Comparison of ENCODE assay signal across 20 mouse cellular contexts in genomic region chr2:180794422-180794821, GRCm38 (mm10). TPM values are rescaled to one million over a fixed set of nuclear protein-coding genes. Genes with fewer than 3 reads are reported as not detected.
"Had no signal": no experiment of that assay in that cellular context is flagged by ENCODE, and none has a peak within 500 bp of the region (broad histone marks: within the 10 kb centered on the region; RNA-seq: fewer than 3 reads in every experiment).

No protein-coding gene starts in this region.

- H3K4me2 ChIP-seq: kidney, embryonic 15.5 days; limb, embryonic 15.5 days; liver, embryonic 12.5 days; lung, embryonic 14.5 days; midbrain, embryonic 12.5 days; neural tube, embryonic 15.5 days had no signal

- H3K27me3 ChIP-seq: neural tube, embryonic 15.5 days had no signal

- H3K4me3 ChIP-seq: kidney, embryonic 15.5 days; limb, embryonic 15.5 days; liver, embryonic 12.5 days; midbrain, embryonic 12.5 days; neural tube, embryonic 15.5 days had no signal

- H3K4me1 ChIP-seq: kidney, embryonic 15.5 days; limb, embryonic 15.5 days; liver, embryonic 12.5 days had no signal

- H3K9me3 ChIP-seq: kidney, embryonic 15.5 days; limb, embryonic 15.5 days; liver, embryonic 12.5 days; midbrain, embryonic 12.5 days; neural tube, embryonic 15.5 days had no signal

- H3K36me3 ChIP-seq: kidney, embryonic 15.5 days; limb, embryonic 15.5 days; liver, embryonic 12.5 days; midbrain, embryonic 12.5 days; neural tube, embryonic 15.5 days had no signal

- H3K27ac ChIP-seq: kidney, embryonic 15.5 days; limb, embryonic 15.5 days; liver, embryonic 12.5 days; midbrain, embryonic 12.5 days; neural tube, embryonic 15.5 days had no signal

- ATAC-seq: liver, embryonic 12.5 days; midbrain, embryonic 16.5 days had no signal

- H3K9ac ChIP-seq: kidney, embryonic 15.5 days; limb, embryonic 15.5 days; liver, embryonic 12.5 days; lung, embryonic 14.5 days; midbrain, embryonic 12.5 days; neural tube, embryonic 15.5 days had no signal

- DNase-seq: kidney, adult 18-20 months; kidney, postnatal 25 days; layer of hippocampus, postnatal 36 days; lung, embryonic 14.5 days; lung, postnatal 10 days; lung, postnatal 4 days; right cerebral cortex, adult 18-20 months; thymus, adult 2 months; thymus, postnatal 25 days had no signal

RNA-seq across cellular contexts. Expression of gene Bhlhe23, which starts 17.7 kb away (rescaled TPM):
- total RNA-seq: layer of hippocampus, postnatal 36 days; left cerebral cortex, adult 8-10 months; megakaryocyte, adult 5-6 weeks had no signal
- polyA plus RNA-seq: kidney, embryonic 15.5 days; limb, embryonic 11.5 days; limb, embryonic 15.5 days; liver, embryonic 12.5 days; liver, embryonic 16.5 days; lung, embryonic 14.5 days; urinary bladder, adult 2 months had no signal
